Mouse (Mus musculus) frontal cortex, postnatal 25 days (tissue): ENCODE measurements at regions not wholly inside any gene's neighbourhood (a gene's known extent, or its start where the extent isn't known, plus 50 kb on each side); places are given as distances from the start of the nearest gene placed in this dataset.
A peak's percentile ranks its signal among the peaks of the same experiment; 100 is the strongest.

Experiments used
- DNase-seq, 2 experiments: peaks; one replicate each; pipeline ENCODE4 v3.0.0; 2022; ENCODE audit warnings: low spot score in 2 of 2

- no peak for DNase-seq
These were observed 198.6 kb downstream of the Gm11361 start for GRCm38 (mm10) chr13:28455878-28456277.

DNA sequence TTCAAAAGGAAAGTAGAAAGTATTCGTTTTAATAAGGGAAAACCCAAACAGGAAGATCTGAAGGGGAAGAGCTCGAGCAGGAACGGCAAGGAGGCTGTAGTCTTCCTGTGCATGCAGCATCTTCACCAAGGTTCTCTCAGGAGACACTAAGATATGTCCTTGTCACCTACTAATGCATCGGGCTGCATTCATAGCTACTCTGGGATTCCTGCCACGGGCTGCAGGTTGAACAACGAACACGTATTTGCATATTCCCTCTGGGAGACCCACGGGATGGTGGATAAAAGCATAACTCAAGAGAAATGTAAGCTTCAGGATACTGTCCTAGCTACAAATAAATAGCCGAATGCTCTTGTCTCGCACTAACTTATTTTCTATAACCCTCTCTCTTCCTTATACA is 197.7 kb downstream of the Gm11361 start:
- DNase-seq: no peak

GRCm38 (mm10) chr13:28450699-28451445 is 193.5 kb downstream of the Gm11361 start:
- no peak for DNase-seq

DNA sequence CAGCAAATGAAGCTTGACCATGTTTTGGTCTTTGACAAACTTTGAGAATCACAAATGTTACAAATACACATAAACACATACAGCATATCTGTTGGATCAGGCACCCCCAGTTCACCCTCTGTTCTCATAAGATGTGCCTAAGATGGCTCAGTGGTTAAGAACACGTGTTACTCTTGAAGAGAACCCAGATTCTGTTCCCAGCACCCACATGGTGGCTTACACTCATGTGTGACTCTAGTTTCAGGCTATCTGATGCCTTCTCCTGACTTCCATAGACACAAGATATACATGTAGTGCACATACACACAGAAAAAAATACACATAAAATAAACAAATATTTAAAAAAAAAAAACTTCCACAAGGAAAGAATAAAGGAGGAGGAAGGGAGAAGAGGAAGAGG is 191.7 kb downstream of the Gm11361 start:
- DNase-seq: no peak

DNA sequence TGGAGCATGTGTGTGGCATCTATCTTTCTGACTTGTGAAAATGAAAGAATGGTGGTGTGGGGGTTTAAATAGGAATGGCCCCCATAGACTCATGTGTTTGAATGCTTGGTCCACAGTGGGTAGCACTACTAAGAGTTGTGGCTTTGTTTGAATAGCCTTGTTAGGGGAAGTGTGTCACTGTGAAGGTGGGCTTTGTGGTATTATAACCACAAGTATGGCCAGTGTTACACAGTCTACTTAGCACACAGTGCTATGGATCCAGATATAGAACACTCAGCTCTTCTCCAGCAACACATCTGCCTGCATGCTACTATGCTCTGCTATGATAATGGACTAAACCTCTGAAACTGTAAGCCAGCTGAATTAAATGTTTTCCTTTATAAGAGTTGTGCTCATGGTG is 184.9 kb downstream of the Gm11361 start:
- no peak for DNase-seq

GRCm38 (mm10) chr13:28433445-28433844 is 176.1 kb downstream of the Gm11361 start:
- no peak for DNase-seq

GRCm38 (mm10) chr13:28432017-28432416 is 174.7 kb downstream of the Gm11361 start:
- DNase-seq: no peak

DNA sequence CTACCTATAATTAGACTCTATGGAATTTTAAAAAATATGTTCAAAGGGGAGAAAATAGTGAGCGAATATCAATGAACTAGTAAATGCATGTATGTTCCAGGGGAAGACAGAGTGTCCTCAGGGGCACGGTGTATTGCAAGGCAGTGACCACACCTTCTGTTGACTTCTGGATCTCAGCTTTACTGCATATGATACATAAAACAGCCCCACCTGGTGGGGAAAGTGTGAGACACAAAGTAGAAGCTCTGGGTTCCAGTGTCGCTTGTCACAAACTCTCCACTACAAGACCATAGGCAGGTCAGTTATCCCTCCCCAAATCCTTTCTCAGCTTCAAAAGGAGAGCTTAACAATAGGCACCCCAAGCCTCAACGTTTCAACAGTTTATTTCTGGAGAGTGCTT is 168.8 kb downstream of the Gm11361 start:
- DNase-seq: no peak

DNA sequence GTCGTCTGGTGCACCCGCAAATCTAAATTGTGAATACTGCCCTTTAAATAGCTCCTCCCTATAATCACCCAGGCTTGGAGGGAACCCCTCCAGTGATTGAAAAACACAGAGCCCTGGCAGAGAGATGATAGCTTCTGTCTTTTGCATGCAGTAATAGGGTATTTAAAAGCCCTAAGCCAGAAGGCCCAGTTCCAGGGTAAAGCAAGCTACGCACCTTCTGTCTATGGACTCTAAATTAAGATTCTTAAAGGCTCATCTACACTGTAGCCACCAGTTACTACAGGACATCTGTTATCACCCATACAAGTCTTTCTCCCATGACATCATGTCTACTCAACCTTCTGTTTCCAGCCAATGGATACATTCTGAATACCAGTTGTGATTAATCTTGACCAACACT is 167.8 kb downstream of the Gm11361 start:
- DNase-seq: no peak

- DNase-seq: no peak
These were observed 167.2 kb downstream of the Gm11361 start for GRCm38 (mm10) chr13:28424446-28425059.

DNA sequence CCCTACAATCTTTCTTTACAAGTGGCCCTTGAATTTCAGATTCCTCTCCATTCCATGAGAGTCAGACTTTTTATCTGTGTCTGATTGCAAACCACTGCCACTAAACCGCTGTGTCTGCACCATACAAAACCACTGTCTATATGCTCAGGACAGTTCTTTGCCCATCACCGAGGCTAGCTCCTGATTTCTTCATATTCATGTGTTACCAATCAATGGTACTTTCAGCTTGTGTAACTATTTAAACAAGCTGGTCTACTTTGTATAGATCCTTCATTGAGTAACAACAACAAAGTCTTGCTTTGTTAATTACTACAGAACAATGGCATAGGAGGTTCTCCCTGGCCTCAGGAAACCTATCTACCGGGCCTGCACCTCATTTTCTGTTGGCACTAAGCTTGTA is 164.0 kb downstream of the Gm11361 start:
- no peak for DNase-seq

DNA sequence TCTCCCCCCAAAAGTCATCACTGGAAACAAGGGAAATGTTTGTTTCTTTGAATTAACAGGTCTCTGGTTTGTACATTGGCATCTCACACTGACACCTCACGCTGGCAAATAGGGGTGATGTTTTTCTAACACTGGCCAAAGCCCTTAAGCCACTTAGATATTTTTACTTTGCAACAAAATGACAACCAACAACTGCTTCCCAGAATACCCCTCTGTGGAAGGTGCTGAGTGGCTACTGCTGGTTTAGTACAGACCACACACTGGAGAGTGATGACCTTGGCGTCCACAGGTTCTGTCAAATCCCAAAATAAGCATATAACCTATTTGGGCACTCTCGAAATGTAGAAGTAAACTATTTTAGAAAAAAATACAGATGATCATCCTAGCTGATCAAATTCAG is 163.3 kb downstream of the Gm11361 start:
- no peak for DNase-seq

- peak; percentile 67 to 75 for DNase-seq
These were observed 162.6 kb downstream of the Gm11361 start for GRCm38 (mm10) chr13:28419950-28420381.

GRCm38 (mm10) chr13:28418936-28419681 is 161.8 kb downstream of the Gm11361 start:
- peak; percentile 27 to 32 for DNase-seq

GRCm38 (mm10) chr13:28417929-28418881 is 160.9 kb downstream of the Gm11361 start:
- DNase-seq: peak; percentile 32 to 42

GRCm38 (mm10) chr13:28417431-28417928 is 160.2 kb downstream of the Gm11361 start:
- DNase-seq: peak; percentile 11 to 19

GRCm38 (mm10) chr13:28416887-28417286 is 159.6 kb downstream of the Gm11361 start:
- DNase-seq: peak in 1 of 2 experiments; percentile 6

- peak; percentile 9 to 43 for DNase-seq
These were observed 158.9 kb downstream of the Gm11361 start for GRCm38 (mm10) chr13:28416231-28416630.

DNA sequence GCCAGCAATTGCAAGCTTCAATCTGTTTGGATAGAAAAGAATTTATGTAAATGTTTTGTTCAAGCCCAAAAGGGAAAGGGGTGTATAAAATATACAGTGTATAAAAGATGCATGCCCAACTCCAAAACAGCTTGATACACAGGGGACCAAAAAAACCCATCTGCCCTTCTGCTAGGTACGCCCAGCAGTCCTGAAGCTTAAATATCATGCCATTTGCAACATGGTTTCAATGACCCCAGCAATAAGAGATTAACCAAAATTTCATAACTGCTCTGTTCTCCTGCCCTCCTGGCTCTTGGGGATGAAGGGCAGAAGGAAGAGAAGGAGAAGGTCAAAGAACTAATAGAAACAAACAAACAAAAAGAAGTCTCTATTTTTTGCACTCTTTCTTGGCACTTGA is 158.4 kb downstream of the Gm11361 start:
- DNase-seq: no peak

DNA sequence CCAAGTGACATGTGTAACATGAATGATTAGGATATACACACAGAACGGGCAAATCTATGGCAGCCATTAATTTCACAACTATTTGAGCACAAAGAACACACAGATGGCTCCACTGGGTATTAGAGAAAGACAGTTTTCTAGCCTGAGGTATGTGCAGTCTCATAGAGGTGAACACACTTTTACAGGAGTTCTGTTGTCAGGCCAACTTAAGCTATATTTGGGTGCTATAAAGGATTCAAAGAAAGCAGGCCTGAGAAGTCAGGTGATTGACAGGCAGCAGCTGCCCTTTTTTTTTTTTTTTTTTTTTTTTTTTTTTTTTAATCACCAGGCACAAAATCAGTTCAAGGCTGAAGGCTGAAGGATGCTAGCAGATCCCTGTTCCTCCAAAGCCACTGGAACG is 153.0 kb downstream of the Gm11361 start:
- DNase-seq: no peak

DNA sequence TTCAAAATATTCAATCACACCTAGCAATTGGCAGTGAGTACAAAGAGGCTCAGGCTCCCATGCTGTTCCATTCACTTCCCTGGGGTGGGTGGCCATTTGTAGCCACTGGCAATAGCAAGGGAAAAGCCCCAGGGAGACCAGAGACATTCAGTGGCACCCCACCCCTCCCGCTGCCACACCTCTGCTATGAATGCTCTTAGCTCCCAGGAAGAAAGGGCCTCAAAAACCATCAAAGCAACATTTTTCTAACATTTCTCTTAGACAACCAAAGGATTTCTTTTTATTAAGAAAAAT is 152.2 kb downstream of the Gm11361 start:
- no peak for DNase-seq
